Mouse (Mus musculus) small intestine, adult 2 months (tissue): ENCODE results near the gene Rtkn.

Experiments used
- CTCF ChIP-seq: fragments of 200-500 bp; IDR thresholded peaks from 2 replicates; pipeline ENCODE4 v1.5.1; 2012; ENCODE audit warnings: low read depth, mild to moderate bottlenecking, control low read depth, inconsistent platforms, low read length, moderate library complexity, mixed read lengths; ENCODE audit not compliant: insufficient replicate concordance, insufficient read length; ENCODE audit errors: extremely low read depth
- POLR2A ChIP-seq: fragments of 200-500 bp; IDR thresholded peaks from 2 replicates; pipeline ENCODE4 v1.6.1; 2012; ENCODE audit warnings: low read depth, mild to moderate bottlenecking, control low read depth, inconsistent platforms, low read length, moderate library complexity

GRCm38 (mm10) chr6:83161921-83162641 is 26.8 kb downstream of the Rtkn start:
- TF ChIP-seq CTCF (no peak), POLR2A (no peak; the same call in 1 of the 2 replicates)
